Mouse (Mus musculus) ES-Bruce4 (cell line): ENCODE data around the gene Mindy4.

ENCODE experiments used
- CTCF ChIP-seq: IDR thresholded peaks from one replicate; pipeline ENCODE4 v1.8.1; 2011; ENCODE audit warnings: low read depth, low read length
- POLR2A ChIP-seq: IDR thresholded peaks from one replicate; pipeline ENCODE4 v1.8.1; 2011; ENCODE audit warnings: low read length; ENCODE audit not compliant: insufficient read depth

DNA sequence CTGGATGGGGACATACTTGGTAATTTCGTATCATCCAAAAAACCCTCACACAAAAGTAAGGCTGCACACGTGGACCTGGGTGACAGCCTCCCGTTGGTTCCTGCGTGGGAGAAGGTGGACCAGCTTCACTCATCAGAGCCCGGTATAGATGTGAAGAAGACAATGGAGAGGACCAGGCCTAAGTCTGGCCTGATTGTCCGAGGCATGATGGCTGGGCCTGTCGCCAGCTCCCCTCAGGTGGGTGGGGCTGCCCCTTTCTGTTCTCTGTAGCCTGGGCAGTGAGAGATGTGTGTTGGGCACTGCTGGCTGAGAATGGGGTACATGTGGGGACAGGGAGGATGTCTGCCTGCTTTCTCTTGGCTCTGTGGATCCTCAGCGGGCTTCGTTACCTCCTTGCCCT, 15.0 kb downstream of the Mindy4 start:
- TF ChIP-seq CTCF (no peak), POLR2A (no peak)
